Mouse (Mus musculus) MEL (cell line): ENCODE results near the gene Tnfrsf4. TPM values are rescaled to one million over a fixed set of nuclear protein-coding genes. Genes with fewer than 3 reads are reported as not detected.

Source experiments
- DNase-seq: peaks from one replicate; pipeline ENCODE4 v3.0.0; 2011; ENCODE audit warnings: low read depth, low spot score
- H3K27ac ChIP-seq: 2 replicates; pipeline ENCODE4 v1.5.1; 2012; ENCODE audit warnings: low read depth, mild to moderate bottlenecking, control low read depth, low read length, moderate library complexity; ENCODE audit not compliant: control insufficient read depth
- H3K27me3 ChIP-seq, 2 experiments: fragments of 150-350 bp in 1 of 2; sonication (generic) in 1 of 2; 2 replicates each; pipeline ENCODE4 v1.6.1; 2012; ENCODE audit warnings: low read length in 2 of 2, mild to moderate bottlenecking in 2 of 2, improper control_type of control experiment in 1 of 2, moderate library complexity in 1 of 2; ENCODE audit not compliant: insufficient read depth in 2 of 2, control insufficient read depth in 1 of 2
- H3K36me3 ChIP-seq, 2 experiments: 2 replicates each; pipeline ENCODE4 v1.6.1; 2012 to 2014; ENCODE audit warnings: low read length in 2 of 2, improper control_type of control experiment in 1 of 2, inconsistent platforms in 1 of 2, mild to moderate bottlenecking in 1 of 2; ENCODE audit not compliant: insufficient read depth in 2 of 2, control insufficient read depth in 1 of 2
- H3K4me1 ChIP-seq, 2 experiments: fragments of 150-350 bp in 1 of 2; sonication (generic) in 1 of 2; 2 replicates each; pipeline ENCODE4 v1.6.1; 2012; ENCODE audit warnings: low read length in 2 of 2, improper control_type of control experiment in 1 of 2, mild to moderate bottlenecking in 1 of 2; ENCODE audit not compliant: insufficient read depth in 2 of 2, control insufficient read depth in 1 of 2
- H3K4me3 ChIP-seq, 2 experiments: fragments of 150-350 bp in 1 of 2; sonication (generic) in 1 of 2; 2 replicates each; pipeline ENCODE4 v1.5.1; 2012; ENCODE audit warnings: low read depth in 2 of 2, low read length in 2 of 2, mild to moderate bottlenecking in 2 of 2, moderate library complexity in 2 of 2, control low read depth in 1 of 2, improper control_type of control experiment in 1 of 2; ENCODE audit not compliant: control insufficient read depth in 1 of 2, insufficient read depth in 1 of 2
- H3K79me2 ChIP-seq: 2 replicates; pipeline ENCODE4 v1.6.1; 2012; ENCODE audit warnings: mild to moderate bottlenecking, low read length, moderate library complexity; ENCODE audit not compliant: control insufficient read depth, poor library complexity, insufficient read depth
- H3K9ac ChIP-seq: 2 replicates; pipeline ENCODE4 v1.6.1; 2012; ENCODE audit warnings: low read depth, mild to moderate bottlenecking, control low read depth, low read length, moderate library complexity; ENCODE audit not compliant: control insufficient read depth, poor library complexity, severe bottlenecking
- H3K9me3 ChIP-seq: fragments of 150-350 bp; sonication (generic); replicated peaks from 2 replicates; pipeline ENCODE4 v1.6.1; 2012; ENCODE audit warnings: mild to moderate bottlenecking, low read length, improper control_type of control experiment, moderate library complexity; ENCODE audit not compliant: insufficient read depth
- ELF1 ChIP-seq: IDR thresholded peaks from 2 replicates; pipeline ENCODE4 v1.6.1; 2014; ENCODE audit warnings: low read depth, mild to moderate bottlenecking, inconsistent platforms, low read length, improper control_type of control experiment, moderate library complexity
- EP300 ChIP-seq, 2 experiments: IDR thresholded peaks; 2 replicates each; pipeline ENCODE4 v1.6.1; 2011; ENCODE audit warnings: improper control_type of control experiment in 2 of 2, low read length in 2 of 2, low read depth in 1 of 2, mild to moderate bottlenecking in 1 of 2
- GATA1 ChIP-seq: IDR thresholded peaks from 2 replicates; pipeline ENCODE4 v1.6.1; 2011; ENCODE audit warnings: low read depth, low read length, improper control_type of control experiment
- JUND ChIP-seq: IDR thresholded peaks from 2 replicates; pipeline ENCODE4 v1.6.1; 2011; ENCODE audit warnings: low read depth, mild to moderate bottlenecking, improper control_type of control experiment, low read length
- MAZ ChIP-seq: IDR thresholded peaks from 2 replicates; pipeline ENCODE4 v1.6.1; 2012; ENCODE audit warnings: low read depth, mild to moderate bottlenecking, inconsistent platforms, low read length, improper control_type of control experiment
- MYB ChIP-seq: IDR thresholded peaks from 2 replicates; pipeline ENCODE4 v1.6.1; 2011; ENCODE audit warnings: mild to moderate bottlenecking, low read depth, low read length, improper control_type of control experiment
- MYC ChIP-seq: IDR thresholded peaks from 2 replicates; pipeline ENCODE4 v1.6.1; 2011; ENCODE audit warnings: low read depth, mild to moderate bottlenecking, low read length, improper control_type of control experiment, moderate library complexity
- NELFE ChIP-seq: IDR thresholded peaks from 2 replicates; pipeline ENCODE4 v1.6.1; 2011; ENCODE audit warnings: low read depth, low read length, improper control_type of control experiment
- NRF1 ChIP-seq: IDR thresholded peaks from 2 replicates; pipeline ENCODE4 v1.6.1; 2014; ENCODE audit warnings: low read depth, mild to moderate bottlenecking, inconsistent platforms, low read length, improper control_type of control experiment, moderate library complexity; ENCODE audit not compliant: poor library complexity, insufficient read depth, severe bottlenecking
- POLR2A ChIP-seq, 2 experiments: IDR thresholded peaks; 2 replicates each; pipeline ENCODE4 v1.6.1; 2011 to 2012; ENCODE audit warnings: low read length in 2 of 2, mild to moderate bottlenecking in 2 of 2, control low read depth in 1 of 2, improper control_type of control experiment in 1 of 2, low read depth in 1 of 2, moderate library complexity in 1 of 2; ENCODE audit not compliant: control insufficient read depth in 1 of 2, insufficient read depth in 1 of 2, poor library complexity in 1 of 2
- POLR2AphosphoS5 ChIP-seq: IDR thresholded peaks from 2 replicates; pipeline ENCODE4 v1.6.1; 2012; ENCODE audit warnings: low read depth, borderline replicate concordance, mild to moderate bottlenecking, inconsistent platforms, low read length, moderate library complexity, mixed read lengths
- RAD21 ChIP-seq: IDR thresholded peaks from 2 replicates; pipeline ENCODE4 v1.6.1; 2011; ENCODE audit warnings: mild to moderate bottlenecking, low read depth, low read length, improper control_type of control experiment
- TCF12 ChIP-seq: IDR thresholded peaks from 2 replicates; pipeline ENCODE4 v1.6.1; 2014; ENCODE audit warnings: low read depth, mild to moderate bottlenecking, inconsistent platforms, low read length, improper control_type of control experiment, moderate library complexity
- USF1 ChIP-seq: IDR thresholded peaks from 2 replicates; pipeline ENCODE4 v1.6.1; 2014; ENCODE audit warnings: low read depth, mild to moderate bottlenecking, inconsistent platforms, low read length, improper control_type of control experiment, moderate library complexity
- USF2 ChIP-seq, 2 experiments: IDR thresholded peaks; 2 replicates each; pipeline ENCODE4 v1.6.1; 2011 to 2012; ENCODE audit warnings: improper control_type of control experiment in 2 of 2, low read length in 2 of 2, borderline replicate concordance in 1 of 2, inconsistent platforms in 1 of 2, low read depth in 1 of 2, mild to moderate bottlenecking in 1 of 2; ENCODE audit not compliant: insufficient read depth in 1 of 2
- ZC3H11A ChIP-seq: IDR thresholded peaks from 2 replicates; pipeline ENCODE4 v1.6.1; 2012; ENCODE audit warnings: low read depth, mild to moderate bottlenecking, inconsistent platforms, low read length, improper control_type of control experiment
- ZKSCAN1 ChIP-seq: IDR thresholded peaks from 2 replicates; pipeline ENCODE4 v1.6.1; 2012; ENCODE audit warnings: low read depth, mild to moderate bottlenecking, inconsistent platforms, low read length, improper control_type of control experiment, moderate library complexity
- polyA plus RNA-seq, 2 experiments: library from polyadenylated mRNA; stranded (reverse) in 1 of 2; unstranded in 1 of 2; fragments of >175 nt in 1 of 2; fragments of >200 nt in 1 of 2; gene quantifications; 2 replicates each; pipeline versions ENCODE4 v1.2.1 to v1.2.4; 2012; ENCODE audit warnings: low replicate concordance in 2 of 2, low read depth in 1 of 2; ENCODE audit not compliant: insufficient read length in 2 of 2, insufficient read depth in 1 of 2, missing spikeins in 1 of 2
- total RNA-seq: library from RNA; depleted of rRNA; stranded (reverse); fragments of 300-350 nt; gene quantifications from 2 replicates; pipeline ENCODE4 v1.2.3, GENCODE M21; 2012; rRNA removed

Gene Tnfrsf4
- total RNA-seq (1.6 and 1.7 TPM in 2 replicates), polyA plus RNA-seq (1 to 10 TPM in 1 of 2 experiments, not detected in 1; 2.7 TPM)

- Histone ChIP-seq H3K9ac (no peak within 1 kb of the TSS), H3K27ac (no peak within 1 kb of the TSS)
- TF ChIP-seq RAD21 (no peak), POLR2AphosphoS5 (no peak), USF1 (no peak), EP300 (IDR thresholded peaks at IDR 0.05; ENCODE audit: low read depth in 1 of 2, low read length in 2 of 2) (no peak), MAZ (no peak), ELF1 (no peak), ZKSCAN1 (no peak), USF2 (IDR thresholded peaks at IDR 0.05; ENCODE audit: borderline replicate concordance in 1 of 2, insufficient read depth in 1 of 2, low read depth in 1 of 2, low read length in 2 of 2) (no peak), GATA1 (no peak), NELFE (no peak)
- TF ChIP-seq, all 39 proteins: peak for 0
- peaks cover 0 to 11% of the 10 kb centered on the region in 2 experiments; a peak in 2 of 4 replicates for H3K36me3 ChIP-seq
- H3K9me3 ChIP-seq = no peaks in the 10 kb centered on the region
- H3K79me2 ChIP-seq = no peaks in the 10 kb centered on the region
- no peak within 1 kb of the TSS for H3K4me3 ChIP-seq
- H3K4me1 ChIP-seq = no peaks in the 10 kb centered on the region
- DNase-seq = no peak
- no peaks in the 10 kb centered on the region for H3K27me3 ChIP-seq
Observed at GRCm38 (mm10) chr4:156013637-156014036, at the start of gene Tnfrsf4. Gene Tnfrsf4 (plus strand): TSS chr4:156013843.

DNA sequence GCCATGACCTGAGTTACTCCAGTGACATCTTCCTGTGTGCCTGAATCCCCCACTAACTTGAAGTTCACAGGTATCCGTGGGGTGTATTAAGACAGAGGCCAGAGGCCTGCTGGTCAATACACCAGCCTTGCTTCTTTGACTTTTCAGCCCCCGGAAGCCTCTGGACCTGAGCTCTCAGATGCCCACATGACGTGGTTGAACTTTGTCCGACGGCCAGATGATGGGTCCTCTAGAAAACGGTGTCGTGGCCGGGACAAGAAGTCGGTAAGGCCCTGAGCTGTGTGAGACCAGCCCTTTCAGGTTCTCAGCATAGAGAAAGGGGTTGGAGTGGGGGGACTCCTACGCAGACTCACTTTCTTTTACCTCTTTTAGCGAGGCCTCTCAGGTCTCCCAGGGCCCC lies 49.2 kb upstream of the Tnfrsf4 start:
- peaks cover 0 to 5% of the 10 kb centered on the region in 2 experiments; a peak in 2 of 4 replicates for H3K4me1 ChIP-seq
- TF ChIP-seq ZC3H11A = no peak
- TF ChIP-seq POLR2AphosphoS5 = no peak
- TF ChIP-seq JUND = no peak
- TF ChIP-seq USF2 (IDR thresholded peaks at IDR 0.05; ENCODE audit: borderline replicate concordance in 1 of 2, insufficient read depth in 1 of 2, low read depth in 1 of 2, low read length in 2 of 2) = no peak
- no peak for TF ChIP-seq TCF12
- no peak for TF ChIP-seq GATA1
- no peak for TF ChIP-seq POLR2A (IDR thresholded peaks at IDR 0.05; ENCODE audit: control insufficient read depth in 1 of 2, insufficient read depth in 1 of 2, low read depth in 1 of 2, low read length in 2 of 2, poor library complexity in 1 of 2)
- TF ChIP-seq NRF1 = no peak
- TF ChIP-seq MYB = no peak
- no peak for TF ChIP-seq MYC
- TF ChIP-seq, all 39 proteins: peak for 0
- Histone ChIP-seq H3K9me3 (no peaks in the 10 kb centered on the region), H3K27ac (no peak overlapping the region), H3K79me2 (no peaks in the 10 kb centered on the region; the same call in 1 of the 2 replicates), H3K36me3 (peaks cover 0 to 11% of the 10 kb centered on the region in 2 experiments), H3K9ac (no peak overlapping the region), H3K27me3 (no peaks in the 10 kb centered on the region), H3K4me3 (no peak overlapping the region)
- no peak for DNase-seq
